In the genomic region with DNA sequence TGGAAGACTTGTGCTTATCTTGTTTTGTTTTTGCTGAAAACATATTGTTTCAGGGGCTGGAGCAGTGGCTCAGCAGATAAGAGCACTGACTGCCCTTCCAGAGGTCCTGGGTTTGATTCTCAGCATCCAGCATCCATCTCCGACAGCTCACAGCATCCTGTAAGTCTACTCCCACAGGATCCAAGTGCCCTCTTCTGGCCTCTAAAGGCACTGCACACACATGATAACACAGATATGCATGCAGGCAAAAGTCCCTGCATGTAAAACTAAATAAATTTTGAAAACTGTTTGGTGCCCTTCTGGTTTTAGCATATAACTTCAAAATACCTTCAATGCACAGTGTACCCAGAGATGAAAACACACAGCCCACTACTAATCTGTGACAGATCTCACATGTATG, we compare ENCODE assay signal across 15 mouse cellular contexts. TPM values are rescaled to one million over a fixed set of nuclear protein-coding genes. Genes with fewer than 3 reads are reported as not detected.
DNase-seq lines count a peak whose midpoint lies in the region; ATAC-seq and TF ChIP-seq lines count a peak whose summit lies in the region.
"Had no signal": no experiment of that assay in that cellular context is flagged by ENCODE, and none has a peak within 500 bp of the region (broad histone marks: within the 10 kb centered on the region; RNA-seq: fewer than 3 reads in every experiment).

No protein-coding gene starts in this region.

- no peaks in the 10 kb centered on the region; the same call in 1 of the 2 replicates for H3K9me3 ChIP-seq in kidney, embryonic 14.5 days (ENCODE audit: control insufficient read depth, low read length)
- H3K9me3 ChIP-seq in forebrain, embryonic 14.5 days (replicated peaks; ENCODE audit: control insufficient read depth, low read length), result no peaks in the 10 kb centered on the region
- H3K9me3 ChIP-seq: embryonic facial prominence, embryonic 12.5 days; liver, embryonic 13.5 days had no signal

- 88% methylated on average over 1 of the region's 1 CpGs for WGBS in kidney, embryonic 14.5 days
- 79% methylated on average over 1 of the region's 1 CpGs for WGBS in forebrain, embryonic 14.5 days

- DNase-seq in adrenal gland, postnatal 14 days, result peak; percentile 46
- DNase-seq in adrenal gland, adult 8-10 months, result no peak
- peak; percentile 33 to 36 for DNase-seq in kidney, postnatal 4 days
- DNase-seq in 3T3-L1 (ENCODE audit: low read depth, low spot score), result peak; percentile 32
- no peak for DNase-seq in brain, embryonic 14.5 days (ENCODE audit: low read depth)
- no peak for DNase-seq in forebrain, embryonic 14.5 days (ENCODE audit: low spot score)
- DNase-seq in cerebellum, adult 11-12 months, result no peak
- DNase-seq: liver, embryonic 13.5 days had no signal

- peaks cover 82% of the 10 kb centered on the region for H3K36me3 ChIP-seq in kidney, embryonic 14.5 days (ENCODE audit: control insufficient read depth, insufficient read depth, low read length)
- H3K36me3 ChIP-seq in forebrain, embryonic 14.5 days (ENCODE audit: control insufficient read depth, insufficient read depth, low read length), result peaks cover 96% of the 10 kb centered on the region

- no peak for ATAC-seq in kidney, embryonic 14.5 days (ENCODE audit: low FRiP score, low TSS enrichment)
- no peak for ATAC-seq in forebrain, embryonic 14.5 days
- ATAC-seq: activated CD4-positive, CD25-positive, alpha-beta regulatory T cell, adult 4 months had no signal

- H3K27me3 ChIP-seq in kidney, embryonic 14.5 days (ENCODE audit: control insufficient read depth, insufficient read depth, low read length), result no peaks in the 10 kb centered on the region
- no peaks in the 10 kb centered on the region for H3K27me3 ChIP-seq in forebrain, embryonic 14.5 days (replicated peaks; ENCODE audit: control insufficient read depth, insufficient read depth, low read length)
- H3K27me3 ChIP-seq: embryonic facial prominence, embryonic 12.5 days; liver, embryonic 13.5 days had no signal

- H3K9ac ChIP-seq in kidney, embryonic 14.5 days (ENCODE audit: low read depth, low read length), result no peak overlapping the region
- H3K9ac ChIP-seq in forebrain, embryonic 14.5 days (ENCODE audit: low read length), result no peak overlapping the region
- H3K9ac ChIP-seq: embryonic facial prominence, embryonic 12.5 days; liver, embryonic 13.5 days had no signal

- no peak overlapping the region for H3K27ac ChIP-seq in kidney, embryonic 14.5 days (ENCODE audit: low read depth, low read length)
- H3K27ac ChIP-seq in forebrain, embryonic 14.5 days (ENCODE audit: low read depth, low read length), result no peak overlapping the region
- H3K27ac ChIP-seq: embryonic facial prominence, embryonic 12.5 days; liver, embryonic 13.5 days had no signal

- peak; percentile 13; the same call in 1 of the 2 replicates for TF ChIP-seq CTCF in brain, embryonic 14.5 days (IDR thresholded peaks at IDR 0.05; ENCODE audit: borderline replicate concordance, extremely low read depth, insufficient read depth, insufficient read length)

- no peaks in the 10 kb centered on the region for H3K4me1 ChIP-seq in kidney, embryonic 14.5 days (ENCODE audit: control insufficient read depth, insufficient read depth, low read length)
- no peaks in the 10 kb centered on the region for H3K4me1 ChIP-seq in forebrain, embryonic 14.5 days (ENCODE audit: control insufficient read depth, insufficient read depth, low read length)
- H3K4me1 ChIP-seq: embryonic facial prominence, embryonic 12.5 days; liver, embryonic 13.5 days had no signal

- H3K4me2 ChIP-seq in kidney, embryonic 14.5 days (replicated peaks; ENCODE audit: low read depth, low read length), result no peak overlapping the region
- no peak overlapping the region for H3K4me2 ChIP-seq in forebrain, embryonic 14.5 days (ENCODE audit: low read length)
- H3K4me2 ChIP-seq: embryonic facial prominence, embryonic 12.5 days; liver, embryonic 13.5 days had no signal

- H3K4me3 ChIP-seq in kidney, embryonic 14.5 days (ENCODE audit: low read length), result no peak overlapping the region
- H3K4me3 ChIP-seq in forebrain, embryonic 14.5 days (ENCODE audit: low read depth, low read length), result no peak overlapping the region
- H3K4me3 ChIP-seq: embryonic facial prominence, embryonic 12.5 days; liver, embryonic 13.5 days had no signal

- no peak for TF ChIP-seq POLR2A in brain, embryonic 14.5 days (IDR thresholded peaks at IDR 0.05; ENCODE audit: borderline replicate concordance, extremely low read depth, insufficient read depth, insufficient read length, poor library complexity, severe bottlenecking)

RNA-seq across cellular contexts. Expression of a gene that starts 15.3 kb away (rescaled TPM):
- total RNA-seq in adrenal gland, postnatal 14 days (2021), result 47.6 and 59.7 TPM in 2 replicates
- 10 to 100 TPM; 56.5 to 60.7 (median 60.2) TPM for total RNA-seq in adrenal gland, adult 8-10 months (2022)
- polyA plus RNA-seq in kidney, embryonic 14.5 days (2014; fragmentation: Nextera tagmentation; extraction: Ambion mirVana), result 85.2 and 97.1 TPM in 2 replicates
- polyA plus RNA-seq in brain, embryonic 14.5 days (2012; rRNA removed), result 53.6 and 54.9 TPM in 2 replicates
- polyA plus RNA-seq in forebrain, embryonic 14.5 days (2014; fragmentation: Nextera tagmentation; extraction: Ambion mirVana), result 93.0 and 98.1 TPM in 2 replicates

RNA-seq across cellular contexts. Expression of a gene that starts 27.1 kb away (rescaled TPM):
- not detected in 2 replicates for total RNA-seq in adrenal gland, postnatal 14 days (2021)
- total RNA-seq in adrenal gland, adult 8-10 months (2022), result not detected
- polyA plus RNA-seq in kidney, embryonic 14.5 days (2014; fragmentation: Nextera tagmentation; extraction: Ambion mirVana), result 6.5 and 8.2 TPM in 2 replicates
- not detected in 2 replicates for polyA plus RNA-seq in brain, embryonic 14.5 days (2012; rRNA removed)
- 0.90 TPM in 1 of 2 replicates, not detected in the other for polyA plus RNA-seq in forebrain, embryonic 14.5 days (2014; fragmentation: Nextera tagmentation; extraction: Ambion mirVana)
- total RNA-seq: layer of hippocampus, postnatal 25 days; monocyte, adult 5-6 weeks had no signal
- polyA plus RNA-seq: activated CD4-positive, CD25-positive, alpha-beta regulatory T cell, adult 4 months; embryonic facial prominence, embryonic 12.5 days; heart, embryonic 14.5 days; intestine, embryonic 14.5 days; liver, embryonic 13.5 days had no signal

Comparison
In these comparisons a context has a peak if more than half of its experiments do, and no peak if none do; other contexts are left out.
1. DNase-seq: peak in adrenal gland, postnatal 14 days (single experiment), kidney, postnatal 4 days (2 of 2) and 3T3-L1 (single experiment); none in adrenal gland, adult 8-10 months (single experiment), brain, embryonic 14.5 days (single experiment), forebrain, embryonic 14.5 days (single experiment) and cerebellum, adult 11-12 months (single experiment).